Mouse (Mus musculus) thymus, postnatal 36 days (tissue): ENCODE data around the gene Atf3.

Experiments used
- DNase-seq, 2 experiments: peaks; one replicate each; pipeline ENCODE4 v3.0.0; 2022; ENCODE audit warnings: mixed read lengths in 2 of 2

Gene Atf3

GRCm38 (mm10) chr1:191226570-191226969 lies 8.7 kb upstream of the Atf3 start:
- no peak for DNase-seq

- no peak for DNase-seq
These were observed 7.9 kb upstream of the Atf3 start for GRCm38 (mm10) chr1:191225771-191226170.

GRCm38 (mm10) chr1:191224981-191225703 lies 7.3 kb upstream of the Atf3 start:
- DNase-seq, result no peak

- peak; percentile 90 to 92 for DNase-seq
These were observed 6.6 kb upstream of the Atf3 start for GRCm38 (mm10) chr1:191224302-191224980.

- no peak for DNase-seq
These were observed 6.1 kb upstream of the Atf3 start for GRCm38 (mm10) chr1:191223930-191224301.

- DNase-seq, result no peak
These were observed 4.2 kb upstream of the Atf3 start for GRCm38 (mm10) chr1:191222031-191222430.

GRCm38 (mm10) chr1:191220588-191220987 lies 2.7 kb upstream of the Atf3 start:
- no peak for DNase-seq

- DNase-seq, result no peak
These were observed 1.9 kb upstream of the Atf3 start for GRCm38 (mm10) chr1:191219748-191220147.

- DNase-seq, result no peak
These were observed 744 bp upstream of the Atf3 start for GRCm38 (mm10) chr1:191218583-191218982.

- DNase-seq, result no peak
These were observed 1.8 kb downstream of the Atf3 start for GRCm38 (mm10) chr1:191215776-191216661.

GRCm38 (mm10) chr1:191211096-191211495 lies 6.7 kb downstream of the Atf3 start:
- no peak for DNase-seq

GRCm38 (mm10) chr1:191205791-191206190 lies 12.0 kb downstream of the Atf3 start:
- DNase-seq, result no peak

- no peak for DNase-seq
These were observed 13.0 kb downstream of the Atf3 start for GRCm38 (mm10) chr1:191204876-191205275.

- DNase-seq, result no peak
These were observed 14.3 kb downstream of the Atf3 start for GRCm38 (mm10) chr1:191203496-191203895.

GRCm38 (mm10) chr1:191202208-191202952 lies 15.5 kb downstream of the Atf3 start:
- no peak for DNase-seq

- no peak for DNase-seq
These were observed 16.8 kb downstream of the Atf3 start for GRCm38 (mm10) chr1:191200816-191201602.

- DNase-seq, result no peak
These were observed 19.9 kb downstream of the Atf3 start for GRCm38 (mm10) chr1:191197916-191198315.

GRCm38 (mm10) chr1:191196016-191196415 lies 21.8 kb downstream of the Atf3 start:
- DNase-seq, result no peak

GRCm38 (mm10) chr1:191193657-191194424 lies 24.0 kb downstream of the Atf3 start:
- DNase-seq, result peak; percentile 17 to 20

- DNase-seq, result no peak
These were observed 25.1 kb downstream of the Atf3 start for GRCm38 (mm10) chr1:191192751-191193150.

GRCm38 (mm10) chr1:191192213-191192612 lies 25.6 kb downstream of the Atf3 start:
- DNase-seq, result no peak
